Mouse (Mus musculus) embryo, embryonic 10.5 days (tissue): ENCODE measurements around the gene Tbx3.

ENCODE experiments used
- DNase-seq: peaks from one replicate; pipeline ENCODE4 v3.0.0-alpha.2; 2015; ENCODE audit warnings: low spot score

Gene Tbx3

DNA sequence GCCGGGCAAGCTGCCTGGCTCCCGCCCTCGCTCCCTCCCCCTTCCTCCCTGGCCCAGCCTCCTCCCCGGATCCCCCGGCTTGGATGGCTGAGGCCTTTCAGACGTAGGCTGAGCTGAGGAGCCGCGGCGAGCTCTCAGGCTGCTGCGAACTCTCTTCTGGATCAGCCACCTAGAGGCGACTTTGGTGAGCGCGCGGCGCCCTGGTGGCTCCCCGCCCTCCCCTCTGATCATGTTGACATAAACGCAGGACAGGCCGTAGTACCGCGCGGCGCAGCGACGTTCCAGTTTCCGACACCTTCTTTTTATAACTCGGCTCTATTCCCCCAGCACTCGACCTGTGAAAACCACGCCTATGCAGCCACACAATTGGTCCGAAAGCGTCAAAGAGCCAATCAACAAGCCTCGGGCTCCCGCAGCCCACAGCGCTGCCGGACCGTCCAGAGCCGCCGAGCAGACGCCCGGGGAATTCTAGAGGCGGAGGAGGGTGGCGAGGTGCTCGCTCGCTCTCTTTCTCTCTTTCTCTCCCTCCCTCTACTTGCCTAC is at the start of gene Tbx3:
TSS of gene Tbx3 (plus strand) at position 104 of the 543 bp plus-strand sequence.
- DNase-seq, result peak; percentile 96

DNA sequence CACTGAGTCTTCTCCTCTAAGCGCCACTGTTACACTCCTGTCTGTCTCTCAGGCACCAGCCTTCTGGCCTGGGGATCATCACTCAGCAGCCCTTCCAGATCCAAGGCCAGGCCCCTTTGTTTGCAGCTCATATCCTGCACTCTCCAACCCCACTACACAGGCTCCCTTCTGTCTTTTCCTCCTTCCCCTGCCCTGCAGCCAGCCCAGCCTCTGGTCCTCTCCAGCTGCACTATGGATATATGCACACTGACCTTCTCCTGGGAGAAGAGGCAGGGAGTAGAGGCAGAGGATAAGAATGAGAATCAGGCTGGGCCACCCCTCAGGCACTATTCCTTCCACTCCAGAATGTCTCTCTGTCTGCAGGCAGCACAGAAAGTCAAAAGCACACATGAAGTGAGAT is 48.4 kb upstream of the Tbx3 start:
- no peak for DNase-seq

DNA sequence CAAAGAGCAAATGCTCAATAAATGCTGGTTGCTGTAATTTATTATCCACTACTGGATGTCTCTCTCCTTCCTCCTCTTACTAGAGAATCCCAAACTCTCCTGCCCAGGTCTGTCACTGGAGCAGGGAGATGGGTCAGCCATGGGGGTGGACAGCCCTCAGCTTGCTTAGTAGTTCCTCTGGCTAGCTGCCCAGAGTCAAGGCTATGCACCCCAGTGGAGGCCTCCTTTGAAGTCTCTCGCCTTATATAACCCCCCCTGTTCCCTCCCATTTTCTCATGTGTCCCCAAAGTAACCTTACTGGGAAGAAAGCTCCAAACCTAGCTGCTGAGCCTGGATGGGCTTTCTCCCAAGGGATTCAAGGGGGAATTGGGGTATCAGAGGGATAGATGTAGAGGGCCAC is 45.9 kb upstream of the Tbx3 start:
- no peak for DNase-seq

DNA sequence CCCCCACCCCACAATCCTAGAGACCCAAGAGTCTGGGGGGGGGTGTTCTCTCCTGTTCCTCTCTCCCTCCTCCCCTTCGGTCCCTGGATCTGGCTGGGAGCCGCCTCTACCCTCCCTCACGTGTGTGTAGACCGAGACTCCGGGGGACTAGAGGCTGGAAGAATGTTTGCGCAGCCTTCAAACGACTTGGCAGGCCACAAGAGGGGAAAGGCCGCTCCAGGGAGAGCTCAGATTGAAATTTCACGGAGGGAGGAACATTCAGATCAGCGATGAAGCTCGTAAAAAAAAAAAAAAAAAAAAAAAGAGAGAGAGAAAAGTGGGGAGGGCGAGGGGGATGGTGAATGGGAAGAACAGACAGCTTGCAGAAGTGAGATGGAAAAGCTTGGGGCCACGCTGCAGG is 44.9 kb upstream of the Tbx3 start:
- no peak for DNase-seq

DNA sequence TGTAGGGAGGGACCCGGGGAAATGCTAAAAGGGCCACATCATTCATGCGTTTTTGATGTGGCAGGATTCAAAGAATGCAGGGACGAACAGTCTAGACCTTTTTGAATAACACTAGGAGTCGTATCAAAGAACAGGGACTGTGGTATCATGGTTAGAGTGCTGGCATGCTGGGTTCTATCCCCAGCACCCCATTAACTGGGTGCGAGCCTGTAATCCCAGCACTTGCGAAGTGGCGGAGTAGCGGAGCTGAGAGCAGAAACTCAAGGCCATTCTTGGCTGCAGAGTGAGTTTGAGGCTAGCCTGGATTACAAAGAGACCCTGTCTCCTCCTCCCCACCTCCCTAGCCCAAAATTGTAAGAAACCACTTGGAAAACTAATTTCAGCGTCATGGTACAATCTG is 44.3 kb upstream of the Tbx3 start:
- no peak for DNase-seq

DNA sequence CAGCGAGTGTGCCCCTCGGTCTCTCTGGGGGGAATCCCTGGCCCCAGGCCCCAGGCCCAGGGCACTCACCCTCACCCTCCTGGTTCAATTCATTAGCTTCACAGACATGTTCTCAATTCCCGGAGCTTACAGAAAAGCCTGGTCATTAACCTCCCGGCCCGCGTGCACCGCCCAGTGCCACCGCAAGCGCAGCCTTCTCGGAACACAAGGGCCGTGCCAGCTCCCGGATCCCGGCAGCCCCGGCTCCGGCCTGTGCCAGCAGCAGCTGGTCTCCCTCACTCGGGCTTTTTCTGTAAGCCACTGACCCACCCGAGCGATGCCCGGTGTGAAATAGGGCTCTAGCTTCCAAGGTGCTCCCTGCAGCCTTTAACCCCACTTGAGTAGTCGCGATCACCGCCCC is 43.8 kb upstream of the Tbx3 start:
- peak; percentile 34 for DNase-seq

DNA sequence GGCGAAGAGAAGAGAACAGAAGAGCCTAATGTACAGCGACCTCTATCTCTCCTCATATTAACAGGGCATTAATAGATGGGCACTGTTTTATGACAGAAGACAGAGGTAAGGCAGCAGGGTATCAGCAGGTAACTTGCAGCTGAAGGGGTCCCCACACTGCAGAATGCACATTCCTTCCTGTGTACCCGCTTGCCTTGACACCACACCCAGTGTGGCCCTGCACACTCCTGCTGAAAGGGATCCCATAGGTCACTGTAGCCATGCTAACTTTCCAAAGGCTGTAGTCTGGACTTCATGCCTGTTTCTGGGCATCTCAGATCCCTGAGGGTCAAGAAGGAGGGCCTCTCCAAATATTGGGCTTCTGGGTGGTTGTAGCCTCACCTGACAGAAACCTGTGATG is 42.4 kb upstream of the Tbx3 start:
- no peak for DNase-seq

DNA sequence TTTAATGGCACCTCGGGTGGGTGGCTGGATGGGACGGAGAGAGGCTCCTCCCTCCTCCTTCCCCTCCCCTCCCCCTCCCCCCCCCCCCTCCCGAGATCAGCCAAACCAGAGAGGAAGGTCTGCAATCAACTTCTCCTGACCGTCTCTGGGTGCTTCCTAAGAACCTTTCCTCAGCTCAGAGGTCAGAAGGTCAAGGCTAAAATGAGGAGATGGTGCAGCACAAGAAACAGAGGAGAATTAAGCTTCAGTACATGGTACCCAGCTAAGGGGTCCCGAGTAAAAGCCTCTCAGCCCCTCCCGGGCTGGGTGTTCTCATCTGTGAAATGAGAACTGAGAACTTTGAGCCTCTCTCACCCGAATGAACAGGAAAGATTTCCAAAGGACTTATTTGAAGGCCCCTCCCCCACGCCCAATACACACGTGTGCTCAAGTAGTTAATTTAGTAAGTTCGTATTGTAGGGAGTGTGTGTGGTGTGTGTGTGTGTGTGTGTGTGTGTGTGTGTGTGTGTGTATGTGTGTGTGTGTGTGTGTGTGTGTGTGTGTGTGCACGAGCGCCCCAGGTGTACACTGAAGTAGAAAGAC is 41.6 kb upstream of the Tbx3 start:
- no peak for DNase-seq

DNA sequence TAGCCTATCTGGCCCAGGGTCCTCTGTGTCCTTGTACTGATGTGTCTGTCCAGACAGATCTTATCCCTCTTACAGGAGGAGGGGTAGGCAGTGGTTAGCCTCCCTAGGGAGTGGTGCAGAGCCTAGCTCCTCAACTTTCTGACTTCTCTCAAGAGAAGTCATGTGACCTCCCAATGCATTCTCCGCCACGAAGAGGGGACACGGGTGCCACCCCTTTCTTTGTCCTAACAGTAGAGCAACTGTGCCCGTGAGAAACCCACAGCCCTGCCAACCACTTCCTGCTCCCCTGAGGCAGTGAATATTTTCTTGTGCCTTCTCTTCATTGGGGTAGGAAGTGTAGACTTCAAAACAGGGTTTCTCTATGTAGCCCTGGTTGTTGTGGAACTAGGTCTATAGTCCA is 36.9 kb upstream of the Tbx3 start:
- no peak for DNase-seq

DNA sequence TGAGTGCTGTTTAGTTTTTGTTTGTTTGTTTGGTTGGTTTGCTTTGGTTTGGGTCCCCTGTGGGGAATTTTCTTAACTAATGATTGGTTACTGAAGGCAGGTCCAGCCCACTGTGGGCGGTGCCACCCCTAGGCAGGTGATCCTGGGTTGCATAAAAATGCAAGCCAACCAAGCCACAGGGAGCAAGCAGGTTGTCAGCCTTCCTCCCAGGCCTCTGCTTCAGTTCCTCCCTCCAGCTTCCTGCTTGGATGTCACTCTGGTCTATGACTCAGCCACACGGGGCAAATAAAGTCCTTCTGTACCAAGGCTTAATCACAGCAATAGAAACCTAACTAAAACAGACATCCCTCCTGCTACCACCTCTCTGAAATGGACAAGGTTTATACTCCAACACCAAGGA is 35.6 kb upstream of the Tbx3 start:
- DNase-seq, result no peak

DNA sequence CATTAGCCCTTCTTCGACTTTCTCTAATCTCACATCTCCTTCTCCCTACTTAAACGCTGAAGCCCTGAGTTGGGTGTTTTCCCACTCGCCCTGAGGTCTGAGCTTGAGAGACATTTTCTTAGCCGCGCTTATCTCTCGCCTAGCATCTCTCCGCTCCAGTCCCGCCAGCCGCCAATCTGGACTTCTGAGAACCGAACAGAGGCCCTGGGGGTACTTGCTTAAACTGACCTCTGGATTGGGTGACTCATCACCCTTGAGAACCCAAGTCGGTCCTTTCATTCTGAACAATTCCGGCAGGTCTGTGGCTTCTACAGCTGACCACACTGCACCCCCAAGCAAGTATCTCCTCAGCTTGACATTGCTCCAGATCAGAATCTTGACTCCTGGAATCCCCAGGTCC is 32.2 kb upstream of the Tbx3 start:
- no peak for DNase-seq

DNA sequence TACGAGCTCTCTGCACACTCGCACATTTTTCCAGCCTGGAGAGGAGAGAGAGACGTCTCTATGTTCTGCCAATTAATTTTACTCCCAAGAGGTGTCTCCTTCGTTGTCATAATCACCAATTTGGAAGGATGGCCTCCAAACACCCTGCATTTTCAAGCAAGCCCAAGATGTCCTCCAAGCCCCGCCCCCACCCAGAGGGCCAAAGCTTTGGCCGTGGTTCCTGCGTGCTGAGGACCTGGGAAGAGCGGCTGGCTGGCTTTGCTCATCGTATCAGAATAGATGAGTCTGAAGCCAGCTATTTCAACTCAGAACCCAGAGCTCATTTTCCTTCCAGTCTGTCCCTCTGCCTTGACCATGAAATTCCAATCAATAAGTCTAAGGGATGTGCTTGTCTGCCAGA is 29.4 kb upstream of the Tbx3 start:
- DNase-seq, result no peak

DNA sequence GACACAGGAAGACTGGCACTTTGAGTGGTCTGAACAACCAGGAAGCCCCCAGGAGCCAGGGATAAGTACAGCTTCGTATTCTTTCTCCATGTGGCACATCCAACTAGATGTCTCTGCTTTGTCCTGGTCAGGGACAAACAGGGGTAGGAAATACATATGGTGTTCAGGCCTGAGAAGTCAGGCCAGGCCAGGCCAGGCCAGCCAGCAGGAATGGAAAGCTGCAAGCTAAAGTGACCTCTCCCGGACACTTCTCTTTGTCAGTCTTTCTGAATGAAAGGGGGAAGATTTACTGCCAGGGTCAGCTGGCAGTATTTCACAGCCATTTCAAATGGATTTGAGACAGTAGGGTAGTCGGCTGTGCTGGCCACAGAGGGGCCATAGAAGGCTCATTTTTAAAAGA is 28.8 kb upstream of the Tbx3 start:
- peak; percentile 70 for DNase-seq

DNA sequence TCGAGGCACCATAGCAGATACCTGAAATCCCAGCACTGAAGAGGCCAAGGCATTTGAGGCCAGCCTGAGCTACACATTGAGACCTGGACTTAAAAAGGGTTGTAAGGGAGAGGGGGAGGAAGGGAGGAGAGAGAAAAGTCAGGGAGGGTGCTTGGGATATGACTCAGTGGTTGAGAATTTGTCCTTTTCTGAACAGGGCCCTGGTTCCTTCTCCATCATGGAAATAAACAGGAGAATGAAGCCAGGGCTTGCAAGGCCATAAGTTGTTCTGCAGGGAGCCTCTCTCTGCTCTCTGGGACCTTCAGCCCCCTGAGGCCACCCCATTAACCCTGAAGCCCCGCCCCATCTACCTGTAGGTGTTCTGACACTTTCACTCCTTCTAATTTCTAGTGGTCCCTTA is 23.5 kb upstream of the Tbx3 start:
- DNase-seq, result no peak

DNA sequence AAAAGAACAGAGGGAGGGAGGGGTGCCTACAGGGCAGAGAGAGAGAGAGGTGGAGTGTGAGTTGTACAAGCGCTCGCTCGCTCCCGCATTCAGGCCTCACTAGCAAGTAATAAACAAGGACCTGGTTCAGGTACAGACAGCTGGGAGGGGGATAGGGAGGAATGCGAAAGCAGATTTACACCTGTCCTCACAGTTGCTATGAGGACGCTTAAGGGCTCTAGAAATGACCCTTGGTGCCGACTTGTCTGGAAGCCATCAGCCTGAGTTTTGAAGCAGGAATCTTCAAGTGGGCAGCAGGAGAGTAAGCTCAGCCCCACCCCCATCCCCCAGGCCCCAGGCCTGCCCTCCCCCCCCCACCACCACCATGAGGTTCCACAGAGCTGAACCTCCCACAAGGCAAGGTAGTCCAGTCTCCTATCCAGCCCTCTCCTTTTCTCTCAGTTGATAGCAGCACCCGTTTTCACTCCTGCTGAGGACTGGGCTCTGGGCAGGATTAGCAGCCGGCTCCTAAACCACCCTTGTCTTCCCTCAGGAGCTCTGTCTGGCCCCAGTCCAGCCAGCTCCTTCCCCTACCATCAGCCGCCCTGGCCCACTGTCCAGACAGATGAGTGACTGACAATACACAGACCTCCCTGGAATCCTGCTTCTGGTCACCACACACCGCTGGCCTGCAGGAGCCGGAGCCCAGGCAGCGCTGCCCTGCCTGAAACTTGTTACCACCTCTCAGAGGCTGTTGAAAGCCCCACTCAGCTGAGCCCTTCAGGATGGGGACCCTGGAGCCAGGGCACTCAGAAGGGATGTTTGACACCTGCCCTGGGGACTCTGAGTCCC is 19.1 kb upstream of the Tbx3 start:
- DNase-seq, result no peak

DNA sequence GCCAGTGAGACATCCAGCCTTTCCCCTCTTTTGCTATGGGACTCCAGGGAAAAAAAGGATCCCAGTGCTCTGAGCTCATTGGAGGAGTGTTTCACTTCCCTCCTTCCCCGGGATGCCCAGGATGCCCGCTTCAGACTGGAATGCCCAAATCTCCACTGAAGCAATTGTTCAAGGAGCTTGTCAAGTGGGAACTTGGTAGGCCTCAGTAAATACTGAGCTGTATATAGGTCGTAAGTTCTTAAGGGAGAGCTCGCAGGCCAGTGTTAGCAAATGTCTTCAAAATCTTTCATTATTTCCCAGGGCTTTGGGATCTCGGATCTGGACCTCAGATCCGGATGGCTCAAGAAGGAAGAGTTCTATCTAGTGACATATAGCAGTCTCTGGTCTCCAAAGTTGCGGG is 14.1 kb upstream of the Tbx3 start:
- no peak for DNase-seq

DNA sequence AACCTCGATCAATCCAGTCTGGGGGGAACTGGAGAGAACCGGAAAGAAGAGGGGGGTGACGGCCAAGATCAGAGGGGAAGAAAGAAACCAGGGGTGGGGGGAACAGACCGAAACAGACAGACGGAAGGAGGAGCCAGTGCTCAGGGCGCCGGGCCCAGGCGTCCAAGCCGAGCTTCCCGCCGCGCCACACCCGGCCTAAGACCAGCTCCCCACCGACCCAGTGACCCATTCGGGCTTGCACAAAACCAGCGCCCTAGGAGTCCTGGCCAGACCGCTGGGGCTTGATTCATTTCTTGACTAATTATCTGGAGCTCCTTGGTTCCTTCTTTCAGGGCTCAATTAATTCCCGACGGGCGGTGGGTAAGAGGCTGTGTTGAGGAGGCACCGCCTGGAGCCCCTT is 13.6 kb upstream of the Tbx3 start:
- peak; percentile 37 for DNase-seq

DNA sequence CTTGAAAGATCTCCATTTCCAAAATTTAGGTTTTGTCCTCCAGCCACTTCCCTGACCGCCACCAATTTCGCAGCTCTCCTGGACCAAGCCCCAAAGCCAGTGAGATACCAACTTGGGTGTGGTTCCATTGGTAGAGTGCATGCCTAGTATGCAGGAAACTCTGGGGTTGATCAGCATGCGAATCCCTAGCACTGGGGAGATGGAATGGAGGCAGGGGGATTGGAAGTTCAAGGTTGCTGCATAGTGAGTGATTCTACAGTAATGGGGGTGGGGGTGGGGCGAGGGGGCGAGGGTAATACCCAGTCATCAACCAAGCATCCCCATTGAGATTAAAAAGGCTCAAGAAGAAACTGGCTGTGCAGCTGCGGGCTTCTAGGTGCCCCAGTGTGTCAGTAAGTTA is 13.1 kb upstream of the Tbx3 start:
- no peak for DNase-seq

DNA sequence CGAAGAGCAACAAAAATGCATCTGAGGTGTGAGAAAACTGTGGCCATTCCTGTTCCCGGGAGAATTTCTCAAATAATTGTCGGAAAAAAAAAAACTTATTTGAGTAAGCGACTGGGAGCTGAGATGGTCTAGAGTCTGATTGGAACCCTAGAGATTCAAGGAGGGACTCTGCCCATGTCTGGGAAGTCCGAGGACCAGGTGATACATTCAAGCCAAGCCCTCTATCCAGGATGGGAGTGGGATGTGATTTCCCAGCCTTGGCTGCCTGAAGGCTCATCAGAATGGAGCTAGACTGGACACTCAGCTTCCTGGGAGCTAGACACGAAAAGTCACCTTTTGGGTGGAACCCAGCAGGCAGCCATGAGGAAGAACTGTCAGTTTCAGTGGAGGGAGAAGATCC is 12.7 kb upstream of the Tbx3 start:
- peak; percentile 28 for DNase-seq

DNA sequence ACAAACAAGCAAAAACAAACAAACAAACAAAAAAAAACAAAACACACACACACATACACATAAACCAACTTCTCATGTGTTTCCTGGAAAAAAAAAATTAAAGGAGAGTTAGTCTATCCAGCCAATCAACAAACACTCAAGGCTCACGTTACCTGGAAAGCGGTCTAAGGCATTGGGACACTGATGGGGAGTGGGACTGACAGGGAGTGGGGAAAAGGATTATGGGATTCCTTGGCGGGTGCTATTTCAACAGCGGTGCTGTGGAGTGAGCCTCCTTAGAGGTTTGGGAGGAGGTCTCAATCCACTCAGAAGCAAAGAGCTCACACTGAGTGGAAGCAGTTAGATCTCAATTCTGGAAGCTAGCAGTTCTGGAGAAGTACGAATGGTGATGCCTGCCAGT is 12.1 kb upstream of the Tbx3 start:
- DNase-seq, result peak; percentile 38

DNA sequence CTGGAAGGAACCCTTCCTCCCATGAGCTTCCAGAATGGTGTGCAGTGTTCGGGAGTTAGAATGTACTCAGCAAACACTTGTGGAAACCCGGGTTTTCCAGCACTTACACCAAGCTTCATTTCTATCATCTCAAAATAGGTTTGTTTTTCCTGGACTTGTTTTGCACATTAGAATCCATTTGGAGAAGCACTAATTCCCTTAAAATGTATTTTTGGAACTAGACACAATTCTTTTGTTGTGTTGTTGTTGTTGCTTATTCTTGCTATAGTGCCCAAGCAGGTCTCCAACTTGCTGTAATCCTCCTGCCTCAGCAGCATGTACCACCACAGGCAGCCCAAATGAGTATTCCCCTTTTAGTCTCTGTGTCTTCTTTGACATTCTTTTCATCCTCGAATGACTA is 11.4 kb upstream of the Tbx3 start:
- DNase-seq, result peak; percentile 19

DNA sequence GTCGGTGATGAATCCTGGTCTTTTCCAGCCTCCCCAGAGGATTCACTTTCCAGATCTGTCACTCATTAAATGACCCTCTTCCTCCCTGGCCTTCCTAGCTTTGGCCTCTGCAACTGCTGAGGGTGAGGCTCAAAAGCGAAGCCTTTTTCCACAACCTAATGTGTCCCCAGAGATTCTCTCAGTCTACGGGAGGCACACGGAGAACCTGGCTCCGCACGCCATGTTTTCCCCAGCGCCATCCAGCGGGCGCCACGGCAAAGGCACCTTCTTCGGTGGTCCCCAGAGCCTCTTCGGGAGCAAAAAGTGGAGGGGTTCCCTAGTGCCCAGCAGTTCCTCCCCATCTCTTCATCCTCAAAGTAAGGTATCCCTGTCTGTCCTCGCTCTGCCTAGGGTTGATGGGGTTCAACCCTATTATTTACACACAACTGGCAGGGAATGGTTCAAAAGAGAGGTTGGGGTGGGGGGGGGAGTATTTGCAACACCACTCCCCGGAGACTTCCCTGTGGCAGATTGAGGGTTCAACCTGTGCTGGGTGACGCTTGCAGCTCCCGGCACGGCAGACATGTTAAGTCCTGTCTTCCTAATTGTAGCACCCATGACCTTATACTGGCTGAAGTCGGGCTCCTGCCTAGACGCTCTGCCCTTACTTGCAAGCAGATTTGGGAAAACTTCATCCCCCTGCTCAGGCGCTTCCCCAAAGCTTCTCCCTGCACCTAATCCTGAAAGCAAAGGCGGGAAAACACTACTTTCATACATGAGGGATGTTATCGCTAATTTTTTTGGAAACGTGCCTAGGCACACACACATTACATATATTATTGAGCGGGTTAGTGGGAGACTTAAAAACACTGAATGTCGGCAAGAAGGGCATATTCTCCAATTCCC is 9.7 kb upstream of the Tbx3 start:
- DNase-seq, result peak; percentile 50

DNA sequence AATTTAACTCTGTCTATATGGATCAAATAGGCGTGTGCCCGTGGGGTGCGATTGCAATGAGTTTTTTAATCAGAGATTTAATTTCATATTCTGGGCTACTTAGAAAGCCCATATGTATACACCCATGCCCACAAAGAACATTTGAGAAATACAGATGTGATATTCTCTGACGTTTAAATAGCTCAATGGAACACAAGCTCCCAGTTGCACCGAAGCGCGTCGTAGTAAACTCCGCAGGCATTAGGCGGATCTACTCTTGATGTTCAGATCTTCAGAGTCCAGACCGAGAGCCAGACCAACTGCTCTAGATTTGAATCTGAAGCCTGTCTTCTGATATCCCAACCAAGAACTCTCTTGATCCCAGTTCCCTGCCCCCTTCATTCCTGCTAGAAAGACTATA is 9.0 kb upstream of the Tbx3 start:
- DNase-seq, result peak; percentile 64
